Mouse (Mus musculus): ENCODE results near the gene 2610528J11Rik.

DNA sequence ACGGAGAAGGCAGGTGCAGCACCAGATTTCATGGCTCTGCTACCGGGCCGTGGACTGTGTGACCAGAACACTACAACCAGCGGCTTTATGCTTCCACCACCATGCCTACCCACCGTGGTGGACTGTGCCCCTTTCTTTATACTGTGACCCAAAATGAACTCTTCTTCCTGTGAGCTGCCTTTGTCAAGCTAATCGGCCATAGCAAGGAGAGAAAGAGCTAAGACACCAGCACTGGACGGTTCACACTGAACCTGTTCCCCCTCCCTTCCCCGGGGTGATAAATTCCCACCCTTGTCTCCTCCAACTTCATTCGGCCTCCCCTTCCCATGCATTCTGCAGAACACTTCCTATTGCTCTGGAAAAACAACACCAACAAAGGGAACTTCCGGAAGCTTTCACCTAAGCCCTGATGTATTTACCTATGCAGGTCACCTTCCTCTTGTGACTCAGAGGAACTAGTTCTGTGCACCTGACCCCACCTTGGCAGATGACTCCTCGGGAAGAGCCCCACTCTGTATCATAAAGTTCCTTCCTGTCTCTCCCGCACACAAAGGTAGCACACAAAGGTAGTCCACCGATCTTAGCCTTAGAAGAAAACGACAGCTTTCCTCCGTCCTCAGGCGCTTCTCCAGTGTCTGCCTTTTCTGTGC is 9.2 kb upstream of the 2610528J11Rik start:
- TF ChIP-seq EP300 (IDR thresholded peaks at IDR 0.05; ENCODE audit: low read depth) (no peak), CTCF (IDR thresholded peaks at IDR 0.05; ENCODE audit: low read depth) (no peak)

Data from heart, postnatal 0 days (tissue).